In the genomic region with DNA sequence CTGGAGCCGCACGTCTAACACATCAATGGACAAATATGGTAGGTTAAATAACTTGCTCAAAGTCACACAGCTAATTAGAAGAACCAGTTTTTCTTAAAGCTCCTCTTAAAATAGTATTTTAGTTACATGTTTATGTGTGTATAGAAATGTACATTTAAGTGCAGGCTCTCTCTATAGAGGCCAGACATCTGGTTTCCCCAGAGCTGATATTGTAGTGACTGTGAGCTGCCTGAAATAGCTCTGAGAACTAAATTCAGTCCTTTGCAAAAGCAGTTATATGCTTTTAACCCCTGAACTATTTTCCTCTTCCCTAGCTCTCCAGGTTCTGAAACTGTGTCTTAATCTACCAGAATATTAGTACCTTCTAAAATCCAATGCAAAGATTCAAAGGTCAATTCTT, we compare ENCODE assay signal across 25 mouse cellular contexts. TPM values are rescaled to one million over a fixed set of nuclear protein-coding genes. Genes with fewer than 3 reads are reported as not detected.
A peak's percentile ranks its signal among the peaks of the same experiment; 100 is the strongest.
DNase-seq lines count a peak whose midpoint lies in the region; ATAC-seq and TF ChIP-seq lines count a peak whose summit lies in the region.
"Had no signal": no experiment of that assay in that cellular context is flagged by ENCODE, and none has a peak within 500 bp of the region (broad histone marks: within the 10 kb centered on the region; RNA-seq: fewer than 3 reads in every experiment).

No protein-coding gene starts in this region.

- no peak for ATAC-seq in hindbrain, embryonic 14.5 days (ENCODE audit: low FRiP score)
- ATAC-seq: forebrain, embryonic 13.5 days; forebrain, embryonic 15.5 days; forebrain, postnatal 0 days had no signal

- H3K27ac ChIP-seq in left cerebral cortex, adult 2 months, result peak overlapping the region; percentile 67
- peak overlapping the region; percentile 94 for H3K27ac ChIP-seq in cortical plate, adult 2 months (ENCODE audit: insufficient read depth, low read length)
- H3K27ac ChIP-seq in hindbrain, embryonic 14.5 days, result no peak overlapping the region
- H3K27ac ChIP-seq: embryonic facial prominence, embryonic 13.5 days; embryonic facial prominence, embryonic 15.5 days; forebrain, embryonic 10.5 days; forebrain, embryonic 13.5 days; forebrain, embryonic 15.5 days had no signal

- no peaks in the 10 kb centered on the region for H3K9me3 ChIP-seq in hindbrain, embryonic 14.5 days (ENCODE audit: control insufficient read depth, low read length)
- H3K9me3 ChIP-seq: embryonic facial prominence, embryonic 13.5 days; embryonic facial prominence, embryonic 15.5 days; forebrain, embryonic 10.5 days; forebrain, embryonic 13.5 days; forebrain, embryonic 15.5 days had no signal

- H3K4me1 ChIP-seq in cortical plate, adult 2 months (ENCODE audit: control insufficient read depth, insufficient read depth, low read length), result peaks cover 10% of the 10 kb centered on the region
- H3K4me1 ChIP-seq in hindbrain, embryonic 14.5 days (replicated peaks; ENCODE audit: control insufficient read depth, insufficient read depth, low read length), result peaks cover 5% of the 10 kb centered on the region; the same call in 1 of the 2 replicates

- TF ChIP-seq POLR2A in cortical plate, adult 2 months (IDR thresholded peaks at IDR 0.05; ENCODE audit: extremely low read depth, insufficient read depth, low read length), result no peak

- H3K27me3 ChIP-seq in hindbrain, embryonic 14.5 days (ENCODE audit: control insufficient read depth, insufficient read depth, low read length), result no peaks in the 10 kb centered on the region
- H3K27me3 ChIP-seq: embryonic facial prominence, embryonic 13.5 days; embryonic facial prominence, embryonic 15.5 days; forebrain, embryonic 13.5 days; forebrain, embryonic 15.5 days had no signal

- no peak for TF ChIP-seq CTCF in left cerebral cortex, adult 2 months (IDR thresholded peaks at IDR 0.05)
- TF ChIP-seq CTCF in cortical plate, adult 2 months (IDR thresholded peaks at IDR 0.05; ENCODE audit: extremely low read depth, insufficient read depth, low read length), result no peak

- H3K9ac ChIP-seq in hindbrain, embryonic 14.5 days, result no peak overlapping the region
- H3K9ac ChIP-seq: embryonic facial prominence, embryonic 13.5 days; embryonic facial prominence, embryonic 15.5 days; forebrain, embryonic 13.5 days; forebrain, embryonic 15.5 days; forebrain, postnatal 0 days had no signal

- no peak overlapping the region for H3K4me3 ChIP-seq in left cerebral cortex, adult 2 months
- H3K4me3 ChIP-seq in cortical plate, adult 2 months (ENCODE audit: insufficient read depth, low read length), result no peak overlapping the region
- H3K4me3 ChIP-seq in hindbrain, embryonic 14.5 days (replicated peaks; ENCODE audit: low read length), result no peak overlapping the region
- H3K4me3 ChIP-seq: embryonic facial prominence, embryonic 13.5 days; embryonic facial prominence, embryonic 15.5 days; erythroblast, embryonic 14.5 days; forebrain, embryonic 10.5 days; forebrain, embryonic 13.5 days; forebrain, embryonic 15.5 days had no signal

- WGBS in hindbrain, embryonic 14.5 days, result 96% methylated on average over 2 of the region's 2 CpGs

- no peak for DNase-seq in left cerebral cortex, adult 2 months (ENCODE audit: extremely low spot score in 1 of 2, low spot score in 2 of 2)
- no peak for DNase-seq in left cerebral cortex, adult 8-10 months (ENCODE audit: low spot score in 2 of 2)
- DNase-seq in brain, adult 2 months (ENCODE audit: low read depth, low spot score), result peak; percentile 42
- no peak for DNase-seq in hindbrain, embryonic 14.5 days (ENCODE audit: low spot score)
- DNase-seq: adrenal gland, adult 2 months; adrenal gland, postnatal 10 days; adrenal gland, postnatal 25 days; cerebellum, adult 11-12 months; cerebellum, adult 2 months; cerebellum, adult 9-10 months; cerebellum, postnatal 10 days; cerebellum, postnatal 25 days; embryo, embryonic 11 days had no signal

- intact Hi-C loops in left cerebral cortex, adult 2 months (cut with DNase I), result no loop called here

- H3K36me3 ChIP-seq in hindbrain, embryonic 14.5 days (replicated peaks; ENCODE audit: control insufficient read depth, insufficient read depth), result no peaks in the 10 kb centered on the region
- H3K36me3 ChIP-seq: embryonic facial prominence, embryonic 13.5 days; embryonic facial prominence, embryonic 15.5 days; forebrain, embryonic 10.5 days; forebrain, embryonic 15.5 days had no signal

- no peak overlapping the region for H3K4me2 ChIP-seq in hindbrain, embryonic 14.5 days (replicated peaks)
- H3K4me2 ChIP-seq: embryonic facial prominence, embryonic 13.5 days; embryonic facial prominence, embryonic 15.5 days; forebrain, embryonic 13.5 days; forebrain, embryonic 15.5 days had no signal

RNA-seq across cellular contexts. Expression of a gene that starts 3.2 kb away (rescaled TPM):
- total RNA-seq in left cerebral cortex, adult 2 months (2021), result not detected
- total RNA-seq in left cerebral cortex, adult 8-10 months (2022), result not detected
- polyA plus RNA-seq in cortical plate, adult 2 months (2012; rRNA removed), result 0.09 and 0.13 TPM in 2 replicates
- 0.20 and 0.43 TPM in 2 replicates for polyA plus RNA-seq in hindbrain, embryonic 14.5 days (2014; fragmentation: Nextera tagmentation; extraction: Ambion mirVana)
- total RNA-seq: adrenal gland, postnatal 10 days; ES-E14; forebrain, postnatal 0 days; MEL had no signal
- polyA plus RNA-seq: adrenal gland, adult 2 months; C2C12; cerebellum, adult 2 months; embryonic facial prominence, embryonic 11.5 days; embryonic facial prominence, embryonic 13.5 days; erythroblast, embryonic 14.5 days; forebrain, embryonic 10.5 days; forebrain, embryonic 13.5 days had no signal
